In genomic region chr12:104609767-104610166, GRCm38 (mm10) we compare ENCODE assay signal across 12 mouse cellular contexts.
DNase-seq lines count a peak whose midpoint lies in the region; ATAC-seq lines count a peak whose summit lies in the region.
"Had no signal": no experiment of that assay in that cellular context is flagged by ENCODE, and none has a peak within 500 bp of the region (broad histone marks: within the 10 kb centered on the region; RNA-seq: fewer than 3 reads in every experiment).

No protein-coding gene starts in this region.

- H3K27ac ChIP-seq in midbrain, embryonic 14.5 days (replicated peaks; ENCODE audit: low read depth, low read length), result 0 out of 2 replicates have a peak overlapping the region, but pooled peaks have one; percentile 50
- H3K27ac ChIP-seq in midbrain, embryonic 10.5 days (replicated peaks), result no peak overlapping the region
- no peak overlapping the region; the same call in 1 of the 2 replicates for H3K27ac ChIP-seq in stomach, embryonic 16.5 days (ENCODE audit: low read length)
- H3K27ac ChIP-seq: heart, embryonic 13.5 days had no signal

- peak; percentile 17 for DNase-seq in embryo, embryonic 11 days
- DNase-seq in embryo, embryonic 10 days (ENCODE audit: low spot score), result no peak
- peak; percentile 45 for DNase-seq in midbrain, embryonic 14.5 days
- no peak for DNase-seq in midbrain, embryonic 10.5 days (ENCODE audit: low spot score)
- DNase-seq in kidney, postnatal 36 days, result peak; percentile 12 to 19
- no peak for DNase-seq in frontal cortex, postnatal 25 days (ENCODE audit: low spot score in 2 of 2)
- DNase-seq: forebrain, postnatal 0 days had no signal

- H3K4me2 ChIP-seq in midbrain, embryonic 14.5 days (ENCODE audit: low read length), result no peak overlapping the region
- H3K4me2 ChIP-seq in stomach, embryonic 16.5 days (ENCODE audit: low read depth, low read length), result no peak overlapping the region
- H3K4me2 ChIP-seq: heart, embryonic 13.5 days had no signal

- H3K27me3 ChIP-seq in midbrain, embryonic 14.5 days (ENCODE audit: control insufficient read depth, insufficient read depth, low read length), result no peaks in the 10 kb centered on the region
- H3K27me3 ChIP-seq in midbrain, embryonic 10.5 days (ENCODE audit: low read depth, poor library complexity, severe bottlenecking), result no peaks in the 10 kb centered on the region
- H3K27me3 ChIP-seq in stomach, embryonic 16.5 days (ENCODE audit: control insufficient read depth, insufficient read depth, low read length), result no peaks in the 10 kb centered on the region

- no peak for ATAC-seq in midbrain, embryonic 14.5 days (ENCODE audit: low FRiP score, low TSS enrichment)
- ATAC-seq in stomach, embryonic 16.5 days (ENCODE audit: insufficient read depth, low FRiP score), result peak; percentile 21; the same call in 1 of the 2 replicates
- ATAC-seq in megakaryocyte-erythroid progenitor cell, adult 5-6 weeks (replicated peaks; ENCODE audit: low FRiP score, low TSS enrichment, poor library complexity, severe bottlenecking), result no peak
- ATAC-seq: forebrain, postnatal 0 days; intestine, postnatal 0 days had no signal

- no peaks in the 10 kb centered on the region for H3K9me3 ChIP-seq in midbrain, embryonic 14.5 days (ENCODE audit: control insufficient read depth, low read length)
- H3K9me3 ChIP-seq in midbrain, embryonic 10.5 days (replicated peaks), result no peaks in the 10 kb centered on the region
- H3K9me3 ChIP-seq in stomach, embryonic 16.5 days (replicated peaks; ENCODE audit: control insufficient read depth, low read length), result no peaks in the 10 kb centered on the region

- H3K9ac ChIP-seq in midbrain, embryonic 14.5 days (replicated peaks; ENCODE audit: low read length), result no peak overlapping the region
- no peak overlapping the region for H3K9ac ChIP-seq in stomach, embryonic 16.5 days (ENCODE audit: low read length)
- H3K9ac ChIP-seq: forebrain, postnatal 0 days; heart, embryonic 13.5 days had no signal

- 51% methylated on average over 19 of the region's 19 CpGs for WGBS in midbrain, embryonic 14.5 days
- WGBS in midbrain, embryonic 10.5 days, result 88% methylated on average over 19 of the region's 19 CpGs
- WGBS in stomach, embryonic 16.5 days, result 58% methylated on average over 19 of the region's 19 CpGs

- 0 out of 2 replicates have a peak, but pooled peaks cover 3% of the 10 kb centered on the region for H3K4me1 ChIP-seq in midbrain, embryonic 14.5 days (ENCODE audit: control insufficient read depth, insufficient read depth, low read length)
- H3K4me1 ChIP-seq in midbrain, embryonic 10.5 days, result no peaks in the 10 kb centered on the region
- H3K4me1 ChIP-seq in stomach, embryonic 16.5 days (ENCODE audit: control insufficient read depth, insufficient read depth, low read length), result no peaks in the 10 kb centered on the region

- H3K4me3 ChIP-seq in midbrain, embryonic 14.5 days (replicated peaks; ENCODE audit: low read depth, low read length), result no peak overlapping the region
- no peak overlapping the region for H3K4me3 ChIP-seq in midbrain, embryonic 10.5 days
- no peak overlapping the region for H3K4me3 ChIP-seq in stomach, embryonic 16.5 days (replicated peaks; ENCODE audit: low read length)
- H3K4me3 ChIP-seq: heart, embryonic 13.5 days; megakaryocyte, embryonic 14.5 days had no signal

- no peaks in the 10 kb centered on the region for H3K36me3 ChIP-seq in midbrain, embryonic 14.5 days (ENCODE audit: control insufficient read depth, insufficient read depth, low read length)
- H3K36me3 ChIP-seq in midbrain, embryonic 10.5 days, result no peaks in the 10 kb centered on the region
- no peaks in the 10 kb centered on the region for H3K36me3 ChIP-seq in stomach, embryonic 16.5 days (ENCODE audit: control insufficient read depth, insufficient read depth, low read length)
- H3K36me3 ChIP-seq: heart, embryonic 13.5 days had no signal

Comparison
In these comparisons a context has a peak if more than half of its experiments do, and no peak if none do; other contexts are left out.
1. DNase-seq: peak in embryo, embryonic 11 days (single experiment), midbrain, embryonic 14.5 days (single experiment) and kidney, postnatal 36 days (2 of 2); none in embryo, embryonic 10 days (single experiment), midbrain, embryonic 10.5 days (single experiment) and frontal cortex, postnatal 25 days (0 of 2).